Mouse (Mus musculus) intestine, embryonic 14.5 days (tissue): Measurements from ENCODE around the gene Rab31. TPM values are rescaled to one million over a fixed set of nuclear protein-coding genes. Genes with fewer than 3 reads are reported as not detected.

Experiments used
- ATAC-seq: fragments of 200-750 bp; cut with Nextera tagmentation; replicated peaks from 2 replicates; pipeline ENCODE4 v1.8.0; 2017; ENCODE audit warnings: low read depth, moderate number of reproducible peaks, moderate TSS enrichment, moderate library complexity; ENCODE audit not compliant: low FRiP score, low TSS enrichment
- DNase-seq: peaks from one replicate; pipeline ENCODE4 v3.0.0-alpha.2; 2018; ENCODE audit warnings: low spot score
- H3K27ac ChIP-seq: fragments of 300-500 bp; sonication (generic); 2 replicates; pipeline ENCODE4 v1.5.1; 2014; ENCODE audit warnings: low read depth, mild to moderate bottlenecking, control low read depth
- H3K27me3 ChIP-seq: fragments of 300-500 bp; sonication (generic); replicated peaks from 2 replicates; pipeline ENCODE4 v1.6.1; 2014; ENCODE audit warnings: low read length, control low read depth; ENCODE audit not compliant: control insufficient read depth, insufficient read depth
- H3K36me3 ChIP-seq: fragments of 300-500 bp; sonication (generic); 2 replicates; pipeline ENCODE4 v1.6.1; 2014; ENCODE audit warnings: low read length, control low read depth; ENCODE audit not compliant: control insufficient read depth, insufficient read depth
- H3K4me1 ChIP-seq: fragments of 300-500 bp; sonication (generic); replicated peaks from 2 replicates; pipeline ENCODE4 v1.6.1; 2014; ENCODE audit warnings: low read length, control low read depth, mixed read lengths; ENCODE audit not compliant: control insufficient read depth, insufficient read depth
- H3K4me2 ChIP-seq: fragments of 300-500 bp; sonication (generic); 2 replicates; pipeline ENCODE4 v1.6.1; 2014; ENCODE audit warnings: low read length
- H3K4me3 ChIP-seq: fragments of 300-500 bp; sonication (generic); 2 replicates; pipeline ENCODE4 v1.5.1; 2014; ENCODE audit warnings: low read depth, low read length, control low read depth, mixed read lengths
- H3K9ac ChIP-seq: fragments of 300-500 bp; sonication (generic); 2 replicates; pipeline ENCODE4 v1.6.1; 2014; ENCODE audit warnings: mild to moderate bottlenecking, low read length
- H3K9me3 ChIP-seq: fragments of 300-500 bp; sonication (generic); 2 replicates; pipeline ENCODE4 v1.6.1; 2016; ENCODE audit warnings: low read length, control low read depth; ENCODE audit not compliant: control insufficient read depth
- WGBS: fragments of 180-500 bp; shearing (Covaris S2); extraction: QIAGEN DNeasy Blood & Tissue Kit; methylation state at CpG from one replicate; pipeline ENCODE4 v1.1.7; 2014; 5-methylcytosine and 5-hydroxymethylcytosine counted together
- polyA plus RNA-seq: library from polyadenylated mRNA; unstranded; fragments of >200 nt; fragmentation: Nextera tagmentation; extraction: Ambion mirVana; gene quantifications from 2 replicates; pipeline ENCODE4 v1.2.1, GENCODE M21; 2014

Gene Rab31
- polyA plus RNA-seq, 1 experiment from 2014 or later = 40.9 TPM

GRCm38 (mm10) chr17:65615678-65616077 is 156.9 kb downstream of the Rab31 start:
- no peaks in the 10 kb centered on the region for H3K9me3 ChIP-seq
- H3K4me1 ChIP-seq = peaks cover 11% of the 10 kb centered on the region
- H3K27me3 ChIP-seq = no peaks in the 10 kb centered on the region
- DNase-seq = no peak
- no peaks in the 10 kb centered on the region for H3K36me3 ChIP-seq
- H3K9ac ChIP-seq = no peak overlapping the region
- no peak overlapping the region for H3K4me3 ChIP-seq
- 36% methylated on average over 3 of the region's 3 CpGs for WGBS
- no peak overlapping the region for H3K27ac ChIP-seq
- no peak overlapping the region for H3K4me2 ChIP-seq
- ATAC-seq = no peak

- DNase-seq (no peak), ATAC-seq (no peak)
- Histone ChIP-seq H3K36me3 (peaks cover 2% of the 10 kb centered on the region; the same call in 1 of the 2 replicates), H3K4me2 (peak overlapping the region; percentile 80), H3K4me1 (peaks cover 14% of the 10 kb centered on the region), H3K9ac (peak overlapping the region; percentile 95), H3K9me3 (no peaks in the 10 kb centered on the region), H3K4me3 (peak overlapping the region; percentile 95), H3K27me3 (no peaks in the 10 kb centered on the region), H3K27ac (peak overlapping the region; percentile 99)
- WGBS = 2% methylated on average over 9 of the region's 9 CpGs
These were observed 158.1 kb downstream of the Rab31 start for GRCm38 (mm10) chr17:65614431-65614830.

GRCm38 (mm10) chr17:65613463-65614412 is 158.8 kb downstream of the Rab31 start, which contains the start of gene Vapa:
Vapa (minus strand) TSS chr17:65613555.
- peak; percentile 91 for ATAC-seq
- peaks cover 3% of the 10 kb centered on the region; the same call in 1 of the 2 replicates for H3K36me3 ChIP-seq

GRCm38 (mm10) chr17:65613142-65613462 is 159.4 kb downstream of the Rab31 start:
- Histone ChIP-seq H3K27me3 (no peaks in the 10 kb centered on the region), H3K4me2 (no peak overlapping the region; the same call in 1 of the 2 replicates), H3K27ac (peak overlapping the region; percentile 99), H3K4me1 (peaks cover 26% of the 10 kb centered on the region), H3K4me3 (peak overlapping the region; percentile 95), H3K36me3 (peaks cover 3% of the 10 kb centered on the region; the same call in 1 of the 2 replicates), H3K9ac (peak overlapping the region; percentile 95), H3K9me3 (no peaks in the 10 kb centered on the region)
- peak; percentile 64 for ATAC-seq
- under 1% methylated on average over 39 of the region's 42 CpGs for WGBS
- no peak for DNase-seq

More at GRCm38 (mm10) chr17:65613463-65614412, 158.8 kb downstream of the Rab31 start, which contains the start of gene Vapa:
- peak; percentile 98 for DNase-seq
- WGBS = under 1% methylated on average over 78 of the region's 85 CpGs
- H3K4me1 ChIP-seq = peaks cover 21% of the 10 kb centered on the region
- H3K4me3 ChIP-seq = peak within 1 kb of the TSS; percentile 95
- no peaks in the 10 kb centered on the region for H3K9me3 ChIP-seq
- H3K4me2 ChIP-seq = peak within 1 kb of the TSS; percentile 80
- peak within 1 kb of the TSS; percentile 95 for H3K9ac ChIP-seq
- H3K27ac ChIP-seq = peak within 1 kb of the TSS; percentile 99
- no peaks in the 10 kb centered on the region for H3K27me3 ChIP-seq

GRCm38 (mm10) chr17:65612391-65613141 is 160.0 kb downstream of the Rab31 start:
- H3K9me3 ChIP-seq = no peaks in the 10 kb centered on the region
- ATAC-seq (peak; percentile 44), DNase-seq (peak; percentile 76)
- H3K4me1 ChIP-seq = peaks cover 30% of the 10 kb centered on the region
- peak overlapping the region; percentile 99 for H3K27ac ChIP-seq
- peak overlapping the region; percentile 95 for H3K4me3 ChIP-seq
- H3K4me2 ChIP-seq = peak overlapping the region; percentile 72
- WGBS = under 1% methylated on average over 51 of the region's 91 CpGs
- H3K9ac ChIP-seq = peak overlapping the region; percentile 95
- H3K36me3 ChIP-seq = peaks cover 3% of the 10 kb centered on the region; the same call in 1 of the 2 replicates
- H3K27me3 ChIP-seq = no peaks in the 10 kb centered on the region

- WGBS = 3% methylated on average over 4 of the region's 4 CpGs
- Histone ChIP-seq H3K4me2 (peak overlapping the region; percentile 72), H3K36me3 (peaks cover 3% of the 10 kb centered on the region; the same call in 1 of the 2 replicates), H3K27ac (no peak overlapping the region), H3K27me3 (no peaks in the 10 kb centered on the region), H3K9ac (peak overlapping the region; percentile 95; the same call in 1 of the 2 replicates), H3K9me3 (no peaks in the 10 kb centered on the region), H3K4me1 (peaks cover 34% of the 10 kb centered on the region), H3K4me3 (peak overlapping the region; percentile 95)
- DNase-seq (no peak), ATAC-seq (no peak)
These were observed 160.8 kb downstream of the Rab31 start for GRCm38 (mm10) chr17:65611721-65612120.

- DNase-seq = no peak
- WGBS = 69% methylated on average over 5 of the region's 5 CpGs
- ATAC-seq = no peak
These were observed 163.8 kb downstream of the Rab31 start for GRCm38 (mm10) chr17:65608743-65609142.

GRCm38 (mm10) chr17:65608312-65608687 is 164.3 kb downstream of the Rab31 start:
- H3K36me3 ChIP-seq = peaks cover 3% of the 10 kb centered on the region; the same call in 1 of the 2 replicates
- no peak overlapping the region for H3K9ac ChIP-seq
- H3K9me3 ChIP-seq = no peaks in the 10 kb centered on the region
- 83% methylated on average over 2 of the region's 2 CpGs for WGBS
- ATAC-seq = no peak
- no peak overlapping the region for H3K4me2 ChIP-seq
- no peak overlapping the region for H3K4me3 ChIP-seq
- no peak for DNase-seq
- peaks cover 46% of the 10 kb centered on the region for H3K4me1 ChIP-seq
- H3K27me3 ChIP-seq = no peaks in the 10 kb centered on the region
- H3K27ac ChIP-seq = no peak overlapping the region

More at GRCm38 (mm10) chr17:65608743-65609142, 163.8 kb downstream of the Rab31 start:
- Histone ChIP-seq H3K27ac (no peak overlapping the region), H3K4me2 (no peak overlapping the region), H3K27me3 (no peaks in the 10 kb centered on the region), H3K4me1 (peaks cover 46% of the 10 kb centered on the region), H3K9ac (no peak overlapping the region), H3K36me3 (peaks cover 3% of the 10 kb centered on the region; the same call in 1 of the 2 replicates), H3K4me3 (no peak overlapping the region), H3K9me3 (no peaks in the 10 kb centered on the region)
